Mouse (Mus musculus) forebrain, embryonic 16.5 days (tissue): ENCODE measurements around the gene Slc7a5. TPM values are rescaled to one million over a fixed set of nuclear protein-coding genes. Genes with fewer than 3 reads are reported as not detected.
A peak's percentile ranks its signal among the peaks of the same experiment; 100 is the strongest.

ENCODE experiments used
- ATAC-seq: fragments of 200-750 bp; cut with Nextera tagmentation; 2 replicates; pipeline ENCODE4 v1.8.0; 2017; ENCODE audit warnings: mild to moderate bottlenecking, moderate library complexity
- H3K27ac ChIP-seq: fragments of 300-500 bp; sonication (generic); 2 replicates; pipeline ENCODE4 v1.5.1; 2014; ENCODE audit warnings: low read length, control low read depth
- H3K27me3 ChIP-seq: fragments of 300-500 bp; sonication (generic); replicated peaks from 2 replicates; pipeline ENCODE4 v1.6.1; 2014; ENCODE audit warnings: low read length; ENCODE audit not compliant: control insufficient read depth, insufficient read depth
- H3K36me3 ChIP-seq: fragments of 300-500 bp; sonication (generic); 2 replicates; pipeline ENCODE4 v1.6.1; 2014; ENCODE audit not compliant: control insufficient read depth, insufficient read depth
- H3K4me1 ChIP-seq: fragments of 300-500 bp; sonication (generic); replicated peaks from 2 replicates; pipeline ENCODE4 v1.6.1; 2014; ENCODE audit warnings: low read length; ENCODE audit not compliant: control insufficient read depth, insufficient read depth
- H3K4me2 ChIP-seq: fragments of 300-500 bp; sonication (generic); 2 replicates; pipeline ENCODE4 v1.6.1; 2014; ENCODE audit warnings: mild to moderate bottlenecking, low read length, control low read depth
- H3K4me3 ChIP-seq: fragments of 300-500 bp; sonication (generic); replicated peaks from 2 replicates; pipeline ENCODE4 v1.5.1; 2014; ENCODE audit warnings: mild to moderate bottlenecking, low read length, control low read depth
- H3K9ac ChIP-seq: fragments of 300-500 bp; sonication (generic); replicated peaks from 2 replicates; pipeline ENCODE4 v1.6.1; 2014; ENCODE audit warnings: low read depth, low read length, control low read depth
- H3K9me3 ChIP-seq: fragments of 300-500 bp; sonication (generic); 2 replicates; pipeline ENCODE4 v1.6.1; 2016; ENCODE audit warnings: low read length; ENCODE audit not compliant: control insufficient read depth
- WGBS: fragments of 180-500 bp; shearing (Covaris S2); extraction: QIAGEN DNeasy Blood & Tissue Kit; methylation state at CpG from one replicate; pipeline ENCODE4 v1.1.7; 2014; 5-methylcytosine and 5-hydroxymethylcytosine counted together
- polyA plus RNA-seq: library from polyadenylated mRNA; unstranded; fragments of >200 nt; fragmentation: Nextera tagmentation; extraction: Ambion mirVana; gene quantifications from 2 replicates; pipeline ENCODE4 v1.2.1, GENCODE M21; 2015

Gene Slc7a5
- polyA plus RNA-seq, 1 experiment from 2014 or later = 44.1 TPM

DNA sequence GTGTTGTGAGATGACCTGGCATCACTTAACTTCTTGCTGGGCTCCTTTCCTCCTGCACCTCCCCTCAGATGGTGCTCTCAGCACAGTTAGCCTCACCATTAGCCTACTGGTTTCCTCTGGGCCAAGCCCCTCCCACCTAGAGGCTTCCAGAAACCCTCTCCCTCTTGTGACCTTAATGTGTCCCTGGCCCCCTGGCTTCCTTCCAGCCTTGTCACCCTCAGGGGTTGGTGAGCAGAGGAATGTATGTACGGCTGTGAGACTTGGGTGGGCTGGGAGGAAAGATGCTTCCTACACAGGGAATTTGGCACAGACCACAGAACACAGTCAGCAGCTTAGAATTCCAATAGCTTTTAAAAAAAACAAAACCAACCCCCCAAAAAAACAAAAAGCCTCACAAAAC, 26.7 kb downstream of the Slc7a5 start:
- Histone ChIP-seq H3K4me1 (no peaks in the 10 kb centered on the region), H3K27ac (no peak overlapping the region), H3K27me3 (no peaks in the 10 kb centered on the region), H3K4me2 (no peak overlapping the region), H3K36me3 (peaks cover 4% of the 10 kb centered on the region; the same call in 1 of the 2 replicates), H3K9me3 (no peaks in the 10 kb centered on the region), H3K9ac (no peak overlapping the region), H3K4me3 (no peak overlapping the region)
- ATAC-seq = no peak
- whole genome bisulfite sequencing = 62% methylated on average over 1 of the region's 1 CpGs

DNA sequence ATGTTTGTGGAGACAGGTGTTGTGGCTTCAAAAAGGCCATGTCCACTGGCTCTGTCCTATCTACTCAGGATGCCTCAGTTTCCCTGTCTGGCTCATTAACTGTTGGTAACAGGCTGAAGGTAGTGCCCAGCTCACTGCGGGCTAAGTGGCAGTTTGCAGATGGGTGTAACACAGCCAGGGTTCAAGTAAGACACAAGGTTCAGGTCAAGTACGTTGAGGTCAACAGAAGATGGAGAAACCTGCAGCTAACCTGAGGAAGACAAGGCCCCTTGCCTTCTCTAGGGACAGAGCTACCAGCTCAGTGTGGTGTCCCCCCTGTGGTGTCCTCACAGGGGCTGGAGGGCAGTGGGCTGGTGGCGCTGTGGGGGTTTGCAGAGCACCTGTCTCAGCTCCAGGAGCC, 27.8 kb downstream of the Slc7a5 start:
- Histone ChIP-seq H3K27me3 (no peaks in the 10 kb centered on the region), H3K27ac (no peak overlapping the region), H3K4me1 (no peaks in the 10 kb centered on the region), H3K36me3 (no peaks in the 10 kb centered on the region; the same call in 1 of the 2 replicates), H3K9me3 (no peaks in the 10 kb centered on the region), H3K9ac (no peak overlapping the region), H3K4me2 (no peak overlapping the region), H3K4me3 (no peak overlapping the region)
- ATAC-seq = no peak
- 84% methylated on average over 3 of the region's 3 CpGs for WGBS

DNA sequence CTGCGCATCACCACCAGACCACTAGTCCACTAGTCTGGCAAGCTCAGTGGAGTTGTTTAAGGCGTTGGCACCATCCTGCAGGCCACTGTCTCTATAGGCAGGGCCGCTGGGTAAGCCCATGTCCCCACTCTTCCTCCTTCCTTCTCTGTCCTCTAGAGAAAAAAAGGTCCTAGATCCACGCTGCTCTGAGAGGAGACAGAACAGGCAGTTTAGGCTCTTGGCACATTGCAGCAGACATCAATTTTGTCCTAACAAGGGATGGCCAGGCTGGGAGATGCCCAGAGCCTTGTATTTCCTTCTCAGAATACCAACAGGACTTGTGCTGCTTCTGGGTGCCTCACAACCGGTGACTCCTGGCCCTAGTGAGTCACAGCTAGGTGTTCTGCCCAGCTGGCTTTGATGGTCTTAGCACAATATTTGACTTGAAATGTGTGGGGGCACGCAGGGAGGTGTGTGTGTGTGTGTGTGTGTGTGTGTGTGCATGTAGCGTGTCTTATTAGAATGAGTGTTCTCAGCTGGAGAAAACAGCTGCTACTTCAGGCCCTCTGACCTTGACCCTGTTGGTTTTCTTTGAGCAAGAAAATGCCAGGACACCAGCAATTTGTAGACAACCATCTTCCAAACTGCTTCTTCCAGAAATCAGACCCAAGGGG, 29.5 kb downstream of the Slc7a5 start:
- Histone ChIP-seq H3K36me3 (no peaks in the 10 kb centered on the region; the same call in 1 of the 2 replicates), H3K4me1 (no peaks in the 10 kb centered on the region), H3K9me3 (no peaks in the 10 kb centered on the region), H3K27me3 (no peaks in the 10 kb centered on the region), H3K4me2 (no peak overlapping the region), H3K4me3 (no peak overlapping the region), H3K9ac (no peak overlapping the region), H3K27ac (no peak overlapping the region)
- 88% methylated on average over 7 of the region's 7 CpGs for WGBS
- ATAC-seq = no peak

DNA sequence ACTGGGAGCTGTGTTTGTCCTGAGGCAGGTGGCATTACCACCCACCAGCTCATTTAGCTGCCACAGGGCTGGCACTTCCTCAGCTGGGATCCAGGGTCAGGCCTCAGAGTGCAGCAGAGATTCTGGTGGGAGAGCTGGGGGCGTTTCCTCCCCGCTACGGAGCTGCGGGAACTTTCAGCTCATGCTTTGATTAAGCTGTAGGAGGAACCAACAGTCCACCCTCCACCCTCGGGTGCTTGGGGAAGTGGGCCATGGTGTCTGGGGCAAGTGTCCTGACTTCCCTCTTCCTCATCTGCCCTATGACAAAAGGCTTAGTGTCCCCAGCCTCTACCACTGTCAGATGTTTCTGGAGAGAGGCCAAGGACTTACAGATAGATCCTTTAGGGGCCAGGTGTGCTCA, 30.3 kb downstream of the Slc7a5 start:
- ATAC-seq = no peak
- H3K9me3 ChIP-seq = no peaks in the 10 kb centered on the region

DNA sequence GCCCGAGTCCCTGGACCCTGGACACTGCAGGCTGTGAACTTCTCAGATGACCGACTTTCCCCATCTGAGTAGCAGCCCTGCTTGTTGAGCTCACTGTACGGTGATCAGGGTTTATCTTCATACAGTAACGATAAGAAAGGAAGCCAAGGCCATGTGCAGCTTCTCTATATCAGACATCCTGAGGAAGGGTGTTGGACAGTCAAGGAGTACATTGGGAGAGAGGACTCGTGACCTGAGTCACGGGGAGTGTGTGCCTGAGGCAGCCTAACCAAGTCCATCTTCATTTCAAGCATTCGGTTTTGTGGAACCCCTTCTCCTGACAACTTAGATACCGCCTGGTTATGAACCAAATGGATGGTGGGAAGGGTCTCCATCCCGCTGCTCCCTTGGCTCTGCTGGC, 32.0 kb downstream of the Slc7a5 start:
- 87% methylated on average over 9 of the region's 9 CpGs for WGBS
- H3K9me3 ChIP-seq = no peaks in the 10 kb centered on the region
- H3K4me2 ChIP-seq = no peak overlapping the region
- no peaks in the 10 kb centered on the region; the same call in 1 of the 2 replicates for H3K4me1 ChIP-seq
- ATAC-seq = no peak
- H3K27me3 ChIP-seq = no peaks in the 10 kb centered on the region
- H3K9ac ChIP-seq = no peak overlapping the region
- H3K27ac ChIP-seq = no peak overlapping the region
- H3K4me3 ChIP-seq = no peak overlapping the region
- H3K36me3 ChIP-seq = no peaks in the 10 kb centered on the region

More for the DNA sequence above, 30.3 kb downstream of the Slc7a5 start:
- Histone ChIP-seq H3K36me3 (no peaks in the 10 kb centered on the region), H3K9ac (no peak overlapping the region), H3K27me3 (no peaks in the 10 kb centered on the region), H3K4me2 (no peak overlapping the region), H3K4me3 (no peak overlapping the region), H3K27ac (no peak overlapping the region), H3K4me1 (no peaks in the 10 kb centered on the region; the same call in 1 of the 2 replicates)
- whole genome bisulfite sequencing = 77% methylated on average over 5 of the region's 5 CpGs

DNA sequence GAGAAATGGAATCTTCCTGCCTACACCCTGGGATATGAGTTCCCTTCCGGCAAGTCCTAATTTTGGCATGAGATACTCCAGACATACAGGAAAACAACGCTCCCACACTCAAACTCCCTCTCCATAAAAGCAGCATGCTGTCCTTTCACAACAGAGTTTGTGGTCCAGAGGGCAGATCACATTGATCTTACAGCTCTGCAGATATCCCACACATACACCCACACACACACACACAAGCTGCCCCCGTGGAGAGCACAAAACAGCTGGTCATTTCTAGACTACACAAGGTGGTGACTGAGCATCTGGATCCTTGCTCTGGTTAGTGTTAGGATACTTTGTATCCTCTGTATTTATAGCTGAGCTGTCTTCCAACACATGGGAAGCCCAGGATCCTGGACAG, 32.4 kb downstream of the Slc7a5 start:
- Histone ChIP-seq H3K27me3 (no peaks in the 10 kb centered on the region), H3K4me2 (no peak overlapping the region), H3K36me3 (no peaks in the 10 kb centered on the region), H3K27ac (no peak overlapping the region), H3K9ac (no peak overlapping the region), H3K9me3 (no peaks in the 10 kb centered on the region), H3K4me1 (no peaks in the 10 kb centered on the region; the same call in 1 of the 2 replicates), H3K4me3 (no peak overlapping the region)
- ATAC-seq = no peak
- WGBS = 87% methylated on average over 3 of the region's 3 CpGs

DNA sequence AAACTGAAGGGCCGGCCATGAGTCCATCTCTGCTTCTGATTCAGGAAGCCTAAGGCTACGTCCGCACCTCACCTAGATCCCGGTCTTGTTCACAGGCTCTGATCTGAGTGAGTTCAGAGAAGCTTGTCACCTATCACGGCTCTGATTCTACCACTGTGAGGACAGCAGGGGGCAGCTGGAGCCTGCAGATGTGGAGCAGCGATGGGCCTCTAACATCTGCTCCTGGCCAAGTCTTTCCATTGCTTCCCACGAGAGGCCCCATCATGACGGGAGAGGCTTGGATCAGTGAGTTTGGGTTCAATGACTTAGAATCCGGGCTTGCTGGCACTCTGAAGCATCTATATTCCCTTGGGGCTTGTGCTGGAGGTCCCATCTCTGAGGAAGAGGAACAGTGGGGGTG, 33.5 kb downstream of the Slc7a5 start:
- WGBS = 71% methylated on average over 9 of the region's 9 CpGs
- Histone ChIP-seq H3K9me3 (no peaks in the 10 kb centered on the region), H3K4me2 (no peak overlapping the region), H3K27ac (no peak overlapping the region), H3K4me1 (no peaks in the 10 kb centered on the region; the same call in 1 of the 2 replicates), H3K4me3 (no peak overlapping the region), H3K9ac (no peak overlapping the region), H3K27me3 (no peaks in the 10 kb centered on the region), H3K36me3 (no peaks in the 10 kb centered on the region)
- no peak for ATAC-seq

DNA sequence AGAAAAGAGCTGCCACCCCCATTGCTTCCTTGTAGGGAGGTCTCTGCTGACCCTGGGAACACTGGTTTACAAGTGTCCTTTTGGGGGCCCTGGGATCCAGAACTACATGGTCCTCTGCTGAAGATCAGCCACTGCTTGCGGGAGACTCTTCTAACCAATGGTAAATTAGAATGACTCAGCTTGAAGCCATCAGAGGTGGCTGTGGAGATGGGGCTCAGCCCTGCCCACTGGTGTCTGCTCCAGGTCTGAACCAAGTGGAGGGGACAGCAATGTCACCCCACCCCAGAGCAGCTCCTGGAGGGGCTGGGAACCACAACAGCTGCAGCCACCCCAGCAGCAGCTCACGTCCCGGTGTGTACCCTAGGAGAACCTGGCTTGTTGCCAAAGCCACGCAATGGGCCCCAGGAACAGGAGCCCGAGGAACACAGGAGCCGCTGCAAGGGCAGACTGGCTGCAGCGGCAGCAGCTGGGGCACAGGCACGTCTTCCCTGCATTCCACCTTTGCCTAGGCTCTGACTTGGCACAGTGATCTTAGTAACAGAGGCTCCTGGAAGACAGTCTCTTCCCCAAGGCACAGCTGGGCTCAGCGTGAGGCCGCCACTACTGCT, 35.6 kb downstream of the Slc7a5 start:
- Histone ChIP-seq H3K9ac (0 out of 2 replicates have a peak overlapping the region, but pooled peaks have one; percentile 22), H3K9me3 (no peaks in the 10 kb centered on the region), H3K27ac (no peak overlapping the region), H3K27me3 (no peaks in the 10 kb centered on the region), H3K4me3 (no peak overlapping the region), H3K4me2 (no peak overlapping the region), H3K36me3 (no peaks in the 10 kb centered on the region), H3K4me1 (no peaks in the 10 kb centered on the region; the same call in 1 of the 2 replicates)
- WGBS = 18% methylated on average over 10 of the region's 10 CpGs
- no peak for ATAC-seq

DNA sequence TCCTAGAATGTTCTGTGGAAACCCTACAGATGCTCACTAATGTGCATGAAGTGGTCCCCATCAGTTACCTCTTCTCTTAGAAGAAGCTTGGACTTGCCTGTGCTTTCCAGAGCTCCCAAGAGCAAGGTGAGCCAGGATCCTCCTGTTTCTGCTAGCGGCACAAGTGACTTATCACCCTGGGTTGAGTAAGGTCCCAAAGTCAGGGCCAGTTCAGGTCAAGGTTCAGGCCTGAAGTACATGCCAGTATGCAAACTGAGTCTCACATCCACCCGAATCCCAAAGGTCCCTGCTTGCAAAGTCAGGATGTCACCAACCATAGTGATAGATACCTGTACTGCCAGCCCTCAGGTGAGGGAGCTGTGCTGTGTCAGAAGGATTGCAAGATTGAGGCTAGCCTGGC, 37.3 kb downstream of the Slc7a5 start:
- Histone ChIP-seq H3K27ac (no peak overlapping the region), H3K4me1 (no peaks in the 10 kb centered on the region; the same call in 1 of the 2 replicates), H3K4me2 (no peak overlapping the region), H3K27me3 (no peaks in the 10 kb centered on the region), H3K36me3 (no peaks in the 10 kb centered on the region), H3K9me3 (no peaks in the 10 kb centered on the region), H3K9ac (no peak overlapping the region), H3K4me3 (no peak overlapping the region)
- no peak for ATAC-seq
- 92% methylated on average over 2 of the region's 2 CpGs for WGBS
